Mouse (Mus musculus) erythroblast, adult 5-6 weeks (primary cell): ENCODE data around the gene Ccnl2. TPM values are rescaled to one million over a fixed set of nuclear protein-coding genes. Genes with fewer than 3 reads are reported as not detected.
"Not testable (repeated sequence)": the region's sequence is repeated elsewhere in the genome, so short reads cannot be mapped to it uniquely, and the experiment has no call there.

Experiments
- ATAC-seq: replicated peaks from 2 replicates; pipeline ENCODE4 v1.8.0; 2016; ENCODE audit warnings: moderate number of reproducible peaks, mild to moderate bottlenecking, moderate TSS enrichment, inconsistent platforms; ENCODE audit not compliant: poor library complexity, low FRiP score, severe bottlenecking
- total RNA-seq, 2 experiments: library from RNA; stranded (forward) in 1 of 2; stranded (reverse) in 1 of 2; fragments of 150-400 nt in 1 of 2; fragments of 200-764, 138-1000 nt in 1 of 2; gene quantifications; 2 replicates each; pipeline versions ENCODE4 v1.2.3 to v1.2.4; 2015 to 2017; ENCODE audit warnings: low replicate concordance in 2 of 2

The Ccnl2 gene
- total RNA-seq, 2 experiments from 2014 or later, result 136 to 202 TPM

- peak; percentile 81 for ATAC-seq
These were observed 24.0 kb upstream of the Ccnl2 start for GRCm38 (mm10) chr4:155788300-155788699.

GRCm38 (mm10) chr4:155788833-155789232 lies 23.5 kb upstream of the Ccnl2 start:
- ATAC-seq, result not testable (repeated sequence)

DNA sequence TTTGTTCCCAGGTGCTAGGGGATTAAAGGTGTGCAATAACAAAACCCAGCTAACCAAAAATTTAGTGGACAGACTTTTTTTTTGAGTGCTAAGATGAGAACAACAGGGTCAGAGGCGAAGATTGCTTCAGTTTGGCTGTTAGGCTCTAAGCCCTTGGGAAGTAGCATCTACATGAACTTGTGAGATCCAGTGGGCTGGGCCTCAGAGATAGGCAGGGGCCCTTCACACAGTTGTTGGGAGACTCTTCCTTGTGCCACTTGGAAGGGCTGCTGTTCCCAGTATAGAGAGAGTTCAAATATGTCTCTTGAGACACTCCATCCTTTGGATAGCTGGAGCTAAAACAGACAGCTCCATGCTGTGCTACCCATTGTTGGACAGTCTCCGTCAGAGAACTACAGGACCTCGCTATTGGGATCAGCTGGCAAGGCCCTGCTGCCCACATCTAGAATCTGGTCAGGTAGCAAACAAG lies 22.2 kb upstream of the Ccnl2 start, which contains the start of gene Ankrd65:
Ankrd65 (plus strand) TSS at position 419 of the 469 bp plus-strand sequence.
- no peak for ATAC-seq

GRCm38 (mm10) chr4:155790650-155791161 lies 21.6 kb upstream of the Ccnl2 start:
- no peak for ATAC-seq

DNA sequence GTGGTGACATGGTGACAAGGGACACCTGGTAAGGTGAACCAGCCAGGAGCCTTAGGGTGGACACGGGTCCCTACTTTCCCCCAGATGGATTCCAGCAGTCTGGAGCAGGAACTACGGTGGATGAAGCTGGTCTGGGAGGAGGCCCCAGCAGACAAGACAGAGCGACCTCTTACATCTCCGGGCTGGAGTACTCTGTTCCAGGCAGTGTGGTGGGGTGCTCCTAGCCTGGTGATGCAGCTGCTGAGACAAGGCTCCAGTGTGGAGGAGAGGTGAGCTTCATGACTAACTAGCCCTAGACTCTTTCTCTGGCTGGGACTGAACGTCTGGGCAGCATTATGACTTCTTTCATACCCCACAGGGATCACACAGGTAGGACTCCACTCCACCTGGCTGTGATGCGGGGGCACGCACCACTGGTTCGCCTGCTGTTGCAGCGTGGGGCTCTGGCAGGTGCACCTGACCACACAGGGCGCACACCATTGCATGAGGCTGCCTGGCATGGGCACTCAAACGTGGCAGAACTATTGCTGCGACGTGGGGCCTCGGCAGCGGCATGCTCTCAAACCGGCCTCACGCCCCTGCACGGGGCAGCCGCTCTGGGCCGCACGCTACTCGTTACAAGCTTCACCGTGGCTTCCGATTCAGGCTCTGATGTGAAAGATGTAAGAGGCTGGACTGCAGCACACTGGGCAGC lies 20.9 kb upstream of the Ccnl2 start:
- no peak for ATAC-seq

DNA sequence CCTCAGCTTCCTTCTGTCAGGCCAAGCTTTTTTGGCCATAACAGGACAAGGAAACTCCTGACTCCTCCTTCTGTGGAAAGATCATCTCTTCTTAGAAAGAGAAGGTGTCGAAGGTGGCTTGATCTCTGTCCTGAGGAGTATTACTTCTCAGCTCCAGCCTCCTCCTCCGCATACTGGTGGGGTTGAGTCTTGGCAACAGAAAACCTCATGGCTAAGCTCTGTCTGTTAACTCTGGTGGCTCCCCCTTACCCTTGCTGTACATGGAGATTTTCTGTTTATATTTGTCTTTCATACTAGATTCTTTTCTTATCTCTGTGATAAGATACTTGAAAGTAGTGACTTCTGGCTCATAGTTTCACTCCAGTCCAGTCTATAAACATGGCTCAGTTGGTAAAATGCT lies 18.6 kb upstream of the Ccnl2 start:
- no peak for ATAC-seq

GRCm38 (mm10) chr4:155802075-155802474 lies 10.2 kb upstream of the Ccnl2 start:
- ATAC-seq, result no peak

GRCm38 (mm10) chr4:155802741-155803339 lies 9.4 kb upstream of the Ccnl2 start, which contains the start of gene Mrpl20:
Mrpl20 (plus strand) TSS chr4:155802878.
- ATAC-seq, result peak; percentile 39

DNA sequence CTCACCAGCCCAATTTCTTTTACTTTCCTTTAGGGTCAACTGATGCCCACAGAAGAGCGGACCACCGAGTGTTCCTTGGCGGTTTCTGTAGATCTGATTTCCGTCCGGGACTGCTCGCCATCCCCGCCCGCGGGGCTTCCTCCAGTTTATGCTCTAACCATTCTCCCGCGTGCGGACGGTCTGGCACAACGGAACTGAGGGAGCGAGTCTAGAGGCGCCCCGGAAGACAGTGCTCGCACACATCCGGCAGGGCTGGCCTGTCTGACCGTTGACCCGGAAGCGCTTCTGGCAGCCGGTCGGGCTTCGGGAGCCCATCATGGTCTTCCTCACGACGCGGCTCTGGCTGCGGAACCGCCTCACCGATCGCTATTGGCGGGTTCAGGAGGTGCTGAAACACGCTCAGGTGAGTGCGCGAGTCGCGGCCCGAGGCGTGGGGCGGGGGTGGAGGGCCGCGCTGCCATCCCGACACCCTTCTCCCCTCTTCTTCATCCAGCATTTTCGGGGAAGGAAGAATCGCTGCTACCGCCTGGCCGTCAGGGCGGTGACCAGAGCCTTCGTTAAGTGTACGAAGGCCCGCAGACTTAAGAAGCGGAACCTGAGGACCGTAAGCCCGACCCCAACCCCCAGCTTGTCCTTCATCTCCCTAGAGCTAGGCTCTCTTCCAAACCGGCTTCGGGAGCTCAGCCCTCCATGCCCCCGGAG lies 8.8 kb upstream of the Ccnl2 start:
- ATAC-seq, result peak; percentile 96

- no peak for ATAC-seq
These were observed 4.4 kb upstream of the Ccnl2 start for GRCm38 (mm10) chr4:155807841-155808240.

GRCm38 (mm10) chr4:155812665-155813181 lies 434 bp downstream of the Ccnl2 start:
- ATAC-seq, result peak; percentile 18

DNA sequence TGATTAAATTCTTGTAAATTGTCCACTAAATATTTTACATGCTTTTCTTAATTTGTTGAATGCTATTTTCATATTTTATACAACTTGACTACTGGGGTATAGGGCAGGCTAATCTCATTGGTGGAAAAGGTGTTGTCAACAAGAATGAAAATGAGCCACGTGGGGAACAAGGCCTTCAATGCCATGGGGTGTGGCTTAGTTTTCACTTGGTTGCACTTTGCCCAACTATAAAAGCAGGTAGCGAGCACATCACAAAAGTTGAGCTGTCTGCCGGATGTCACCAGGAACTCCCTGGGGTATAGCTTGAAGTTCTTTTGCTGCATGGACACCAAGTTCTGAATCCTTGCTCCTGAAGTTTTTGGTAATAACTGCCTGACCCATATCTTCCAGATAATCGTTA lies 5.2 kb downstream of the Ccnl2 start:
- ATAC-seq, result no peak

DNA sequence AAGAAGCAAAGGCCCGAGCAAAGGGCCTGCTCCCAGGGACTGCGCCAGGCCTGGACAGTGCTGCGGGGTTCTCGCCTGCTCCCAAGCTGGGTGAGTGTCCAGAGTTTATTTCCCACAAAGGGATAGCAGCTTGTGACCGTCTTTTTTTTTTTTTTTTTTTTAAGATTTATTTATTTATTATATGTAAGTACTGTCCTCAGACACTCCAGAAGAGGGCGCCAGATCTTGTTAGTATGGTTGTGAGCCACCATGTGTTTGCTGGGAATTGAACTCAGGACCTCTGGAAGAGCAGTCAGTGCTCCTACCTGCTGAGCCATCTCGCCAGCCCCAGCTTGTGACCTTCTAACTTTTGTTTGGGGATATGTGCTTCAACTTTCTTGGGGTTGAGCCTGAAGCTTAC lies 8.7 kb downstream of the Ccnl2 start:
- no peak for ATAC-seq

GRCm38 (mm10) chr4:155823443-155823842 lies 11.2 kb downstream of the Ccnl2 start:
- no peak for ATAC-seq

- no peak for ATAC-seq
These were observed 17.6 kb downstream of the Ccnl2 start for GRCm38 (mm10) chr4:155829866-155830265.

DNA sequence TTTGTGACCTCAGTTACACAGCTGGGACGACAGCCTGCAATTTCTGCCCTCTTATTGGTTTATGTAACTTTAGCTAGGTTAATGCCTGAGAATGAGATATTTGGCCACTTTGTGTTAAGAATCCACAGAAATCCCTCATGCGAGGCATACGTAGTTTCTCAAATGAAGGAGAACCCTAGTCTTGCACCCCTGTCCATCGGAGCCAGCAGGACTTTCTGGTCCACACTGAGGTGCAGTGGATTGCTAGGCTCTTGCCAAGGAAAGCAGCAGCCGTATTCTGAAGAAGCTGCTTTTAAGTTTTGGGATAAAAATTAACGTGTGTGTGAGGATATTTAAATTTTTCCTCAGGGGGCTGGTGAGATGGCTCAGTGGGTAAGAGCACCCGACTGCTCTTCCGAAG lies 18.3 kb downstream of the Ccnl2 start:
- ATAC-seq, result no peak

DNA sequence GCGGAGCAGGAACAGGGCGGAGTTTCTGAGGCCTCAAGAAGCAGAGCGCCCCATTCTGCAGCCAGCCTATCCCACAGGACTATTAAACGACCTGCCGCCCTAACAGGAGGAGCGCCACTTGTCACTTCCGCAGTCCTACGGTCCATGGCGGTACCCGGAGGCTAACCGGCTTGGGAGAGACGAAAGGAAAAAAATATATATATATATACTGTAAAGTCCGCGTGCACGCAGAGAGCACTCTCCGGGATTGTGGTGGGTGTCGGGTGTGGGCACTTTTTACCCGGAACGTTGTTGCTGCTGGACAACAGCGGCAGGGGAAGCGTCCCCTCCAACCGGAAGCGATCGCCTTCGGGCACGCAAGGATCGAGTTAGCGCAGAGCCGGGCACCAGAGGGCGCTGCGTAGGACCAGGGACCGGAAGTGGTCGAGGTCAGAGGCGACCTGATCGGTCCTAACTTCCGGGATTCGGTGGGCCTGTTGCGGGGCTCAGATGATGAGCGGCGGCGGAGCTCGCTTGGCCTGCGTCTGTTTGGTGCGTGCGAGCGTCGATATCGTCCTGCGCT lies 19.0 kb downstream of the Ccnl2 start, which contains the start of gene Aurkaip1:
Aurkaip1 (plus strand) TSS at position 68 of the 562 bp plus-strand sequence.
- peak; percentile 89 for ATAC-seq

- peak; percentile 60 for ATAC-seq
These were observed 19.5 kb downstream of the Ccnl2 start for GRCm38 (mm10) chr4:155831831-155832230.

GRCm38 (mm10) chr4:155832321-155832720 lies 20.0 kb downstream of the Ccnl2 start:
- no peak for ATAC-seq

GRCm38 (mm10) chr4:155833234-155833633 lies 20.9 kb downstream of the Ccnl2 start:
- ATAC-seq, result no peak
